12 mouse cellular contexts compared by ENCODE assay signal in genomic region chr17:33729215-33729614, GRCm38 (mm10). TPM values are rescaled to one million over a fixed set of nuclear protein-coding genes. Genes with fewer than 3 reads are reported as not detected.
A peak's percentile ranks its signal among the peaks of the same experiment; 100 is the strongest.
DNase-seq lines count a peak whose midpoint lies in the region; ATAC-seq and TF ChIP-seq lines count a peak whose summit lies in the region.
"Had no signal": no experiment of that assay in that cellular context is flagged by ENCODE, and none has a peak within 500 bp of the region (broad histone marks: within the 10 kb centered on the region; RNA-seq: fewer than 3 reads in every experiment).

No protein-coding gene starts in this region.

- whole genome bisulfite sequencing in heart, postnatal 0 days: 38% methylated on average over 2 of the region's 2 CpGs
- 52% methylated on average over 2 of the region's 2 CpGs for WGBS in liver, embryonic 14.5 days (ENCODE audit: insufficient replicate concordance)
- WGBS in liver, embryonic 12.5 days (ENCODE audit: insufficient replicate concordance): 51% methylated on average over 2 of the region's 2 CpGs

- no peak for DNase-seq in heart, postnatal 0 days (ENCODE audit: low spot score)
- DNase-seq in heart, postnatal 36 days: no peak
- no peak for DNase-seq in liver, embryonic 14.5 days (ENCODE audit: low read depth in 3 of 3, low spot score in 3 of 3)
- DNase-seq in A20 (ENCODE audit: low read depth, low spot score) (peak; percentile 18), MN1 (ENCODE audit: low spot score) (no peak)
- DNase-seq in brain, adult 2 months (ENCODE audit: low read depth, low spot score): peak; percentile 24
- DNase-seq in adrenal gland, adult 18-20 months (ENCODE audit: low spot score in 2 of 2): no peak
- DNase-seq: heart, adult 18-20 months; right cerebral cortex, postnatal 4 days had no signal

- no peaks in the 10 kb centered on the region for H3K27me3 ChIP-seq in heart, postnatal 0 days (ENCODE audit: control insufficient read depth, insufficient read depth, low read length)
- no peaks in the 10 kb centered on the region for H3K27me3 ChIP-seq in liver, embryonic 14.5 days (ENCODE audit: control insufficient read depth, insufficient read depth, low read length)
- H3K27me3 ChIP-seq in liver, embryonic 12.5 days (replicated peaks): no peaks in the 10 kb centered on the region
- H3K27me3 ChIP-seq: lung, embryonic 15.5 days had no signal

- ATAC-seq in heart, postnatal 0 days (ENCODE audit: insufficient read depth, low read depth): no peak
- ATAC-seq in liver, embryonic 14.5 days (ENCODE audit: insufficient read depth): no peak
- no peak for ATAC-seq in liver, embryonic 12.5 days
- ATAC-seq: activated CD4-positive, CD25-positive, alpha-beta regulatory T cell, adult 4 months had no signal

- no peak overlapping the region for H3K27ac ChIP-seq in heart, postnatal 0 days (ENCODE audit: low read depth)
- no peak overlapping the region for H3K27ac ChIP-seq in liver, embryonic 14.5 days
- H3K27ac ChIP-seq in liver, embryonic 12.5 days: no peak overlapping the region
- H3K27ac ChIP-seq: lung, embryonic 15.5 days had no signal

- H3K4me2 ChIP-seq in heart, postnatal 0 days (ENCODE audit: low read depth, low read length): no peak overlapping the region
- no peak overlapping the region for H3K4me2 ChIP-seq in liver, embryonic 14.5 days (ENCODE audit: low read depth)
- H3K4me2 ChIP-seq in liver, embryonic 12.5 days: no peak overlapping the region
- H3K4me2 ChIP-seq: lung, embryonic 15.5 days had no signal

- intact Hi-C loops in heart, postnatal 36 days (cut with DNase I): no loop called here

- no peaks in the 10 kb centered on the region for H3K4me1 ChIP-seq in heart, postnatal 0 days (ENCODE audit: control insufficient read depth, insufficient read depth)
- no peaks in the 10 kb centered on the region; a peak in 1 of 4 replicates for H3K4me1 ChIP-seq in liver, embryonic 14.5 days (replicated peaks; ENCODE audit: control insufficient read depth in 2 of 2, insufficient read depth in 2 of 2, low read length in 1 of 2)
- 0 out of 2 replicates have a peak, but pooled peaks cover 5% of the 10 kb centered on the region for H3K4me1 ChIP-seq in liver, embryonic 12.5 days
- H3K4me1 ChIP-seq: lung, embryonic 15.5 days had no signal

- peak; percentile 48 for TF ChIP-seq CTCF in heart, postnatal 0 days (IDR thresholded peaks at IDR 0.05; ENCODE audit: low read depth)
- TF ChIP-seq CTCF in liver, embryonic 14.5 days (IDR thresholded peaks at IDR 0.05; ENCODE audit: low read depth): peak; percentile 55

- no peak overlapping the region for H3K9ac ChIP-seq in heart, postnatal 0 days (replicated peaks; ENCODE audit: low read depth, low read length)
- H3K9ac ChIP-seq in liver, embryonic 14.5 days (replicated peaks): no peak overlapping the region
- no peak overlapping the region for H3K9ac ChIP-seq in liver, embryonic 12.5 days
- H3K9ac ChIP-seq: lung, embryonic 15.5 days had no signal

- no peaks in the 10 kb centered on the region for H3K9me3 ChIP-seq in heart, postnatal 0 days (replicated peaks; ENCODE audit: control insufficient read depth, low read length)
- no peaks in the 10 kb centered on the region for H3K9me3 ChIP-seq in liver, embryonic 14.5 days (ENCODE audit: control insufficient read depth, low read length)
- H3K9me3 ChIP-seq in liver, embryonic 12.5 days (replicated peaks): no peaks in the 10 kb centered on the region
- H3K9me3 ChIP-seq: lung, embryonic 15.5 days had no signal

- no peak overlapping the region for H3K4me3 ChIP-seq in heart, postnatal 0 days (ENCODE audit: low read depth, low read length)
- no peak overlapping the region for H3K4me3 ChIP-seq in liver, embryonic 14.5 days (ENCODE audit: insufficient read depth in 1 of 2, low read depth in 2 of 2, low read length in 2 of 2)
- no peak overlapping the region for H3K4me3 ChIP-seq in liver, embryonic 12.5 days
- H3K4me3 ChIP-seq: lung, embryonic 15.5 days had no signal

- H3K36me3 ChIP-seq in heart, postnatal 0 days (replicated peaks; ENCODE audit: control insufficient read depth, insufficient read depth, low read length): no peaks in the 10 kb centered on the region
- H3K36me3 ChIP-seq in liver, embryonic 14.5 days (replicated peaks; ENCODE audit: control insufficient read depth, insufficient read depth, low read depth): no peaks in the 10 kb centered on the region
- no peaks in the 10 kb centered on the region for H3K36me3 ChIP-seq in liver, embryonic 12.5 days
- H3K36me3 ChIP-seq: lung, embryonic 15.5 days had no signal

- no peak for TF ChIP-seq EP300 in heart, postnatal 0 days (IDR thresholded peaks at IDR 0.05; ENCODE audit: low read depth)
- no peak for TF ChIP-seq EP300 in liver, embryonic 14.5 days (IDR thresholded peaks at IDR 0.05; ENCODE audit: low read depth)

RNA-seq across cellular contexts. Expression of gene March2, which starts 10.7 kb away (rescaled TPM):
- total RNA-seq in heart, postnatal 0 days (2014; rRNA removed; ENCODE audit: low replicate concordance): 117 and 124 TPM in 2 replicates
- 87.6 and 88.5 TPM in 2 replicates for polyA plus RNA-seq in heart, postnatal 0 days (2015; fragmentation: Nextera tagmentation; extraction: Ambion mirVana)
- total RNA-seq in heart, postnatal 36 days (2021): 100 to 1,000 TPM; 141 to 157 TPM
- 162 and 167 TPM in 2 replicates for polyA plus RNA-seq in liver, embryonic 14.5 days (2012; rRNA removed)
- 235 and 236 TPM in 2 replicates for polyA plus RNA-seq in liver, embryonic 14.5 days (2014; fragmentation: Nextera tagmentation; extraction: Ambion mirVana)
- polyA plus RNA-seq in liver, embryonic 12.5 days (2016; fragmentation: Nextera tagmentation; extraction: Ambion mirVana): 196 and 205 TPM in 2 replicates
- total RNA-seq in adrenal gland, adult 18-20 months (2021): 100 to 1,000 TPM; 122 to 124 TPM

RNA-seq across cellular contexts. Expression of gene Rab11b, which starts 31.1 kb away (rescaled TPM):
- total RNA-seq in heart, postnatal 0 days (2014; rRNA removed; ENCODE audit: low replicate concordance): 58.6 and 87.8 TPM in 2 replicates
- 382 and 425 TPM in 2 replicates for polyA plus RNA-seq in heart, postnatal 0 days (2015; fragmentation: Nextera tagmentation; extraction: Ambion mirVana)
- 100 to 1,000 TPM; 269 to 304 TPM for total RNA-seq in heart, postnatal 36 days (2021)
- polyA plus RNA-seq in liver, embryonic 14.5 days (2012; rRNA removed): 91.1 and 101 TPM in 2 replicates
- polyA plus RNA-seq in liver, embryonic 14.5 days (2014; fragmentation: Nextera tagmentation; extraction: Ambion mirVana): 62.6 and 74.3 TPM in 2 replicates
- 147 and 169 TPM in 2 replicates for polyA plus RNA-seq in liver, embryonic 12.5 days (2016; fragmentation: Nextera tagmentation; extraction: Ambion mirVana)
- 100 to 1,000 TPM; 208 to 255 TPM for total RNA-seq in adrenal gland, adult 18-20 months (2021)

RNA-seq across cellular contexts. Expression of gene Hnrnpm, which starts 42.6 kb away (rescaled TPM):
- 47.1 and 54.3 TPM in 2 replicates for total RNA-seq in heart, postnatal 0 days (2014; rRNA removed; ENCODE audit: low replicate concordance)
- 139 and 151 TPM in 2 replicates for polyA plus RNA-seq in heart, postnatal 0 days (2015; fragmentation: Nextera tagmentation; extraction: Ambion mirVana)
- 10 to 100 TPM; 82.5 to 83.7 TPM for total RNA-seq in heart, postnatal 36 days (2021)
- polyA plus RNA-seq in liver, embryonic 14.5 days (2012; rRNA removed): 101 and 136 TPM in 2 replicates
- polyA plus RNA-seq in liver, embryonic 14.5 days (2014; fragmentation: Nextera tagmentation; extraction: Ambion mirVana): 143 and 164 TPM in 2 replicates
- 222 and 242 TPM in 2 replicates for polyA plus RNA-seq in liver, embryonic 12.5 days (2016; fragmentation: Nextera tagmentation; extraction: Ambion mirVana)
- 100 to 1,000 TPM; 169 to 184 TPM for total RNA-seq in adrenal gland, adult 18-20 months (2021)

RNA-seq across cellular contexts. Expression of gene Angptl4, which starts 52.4 kb away (rescaled TPM):
- total RNA-seq in heart, postnatal 0 days (2014; rRNA removed; ENCODE audit: low replicate concordance): 35.2 and 79.3 TPM in 2 replicates
- 59.2 and 124 TPM in 2 replicates for polyA plus RNA-seq in heart, postnatal 0 days (2015; fragmentation: Nextera tagmentation; extraction: Ambion mirVana)
- total RNA-seq in heart, postnatal 36 days (2021): 10 to 100 TPM; 18.2 to 58.8 TPM
- 6.1 and 6.3 TPM in 2 replicates for polyA plus RNA-seq in liver, embryonic 14.5 days (2012; rRNA removed)
- 12.8 and 15.2 TPM in 2 replicates for polyA plus RNA-seq in liver, embryonic 14.5 days (2014; fragmentation: Nextera tagmentation; extraction: Ambion mirVana)
- polyA plus RNA-seq in liver, embryonic 12.5 days (2016; fragmentation: Nextera tagmentation; extraction: Ambion mirVana): 17.3 and 21.0 TPM in 2 replicates
- 100 to 1,000 TPM in 1 of 2 experiments, 10 to 100 TPM in 1; 47.8 to 111 TPM for total RNA-seq in adrenal gland, adult 18-20 months (2021)

Comparison
In these comparisons a context has a peak if more than half of its experiments do, and no peak if none do; other contexts are left out.
1. DNase-seq: peak in A20 (single experiment) and brain, adult 2 months (single experiment); none in heart, postnatal 0 days (single experiment), heart, postnatal 36 days (0 of 2), liver, embryonic 14.5 days (0 of 3), adrenal gland, adult 18-20 months (0 of 2) and MN1 (single experiment).